Mouse (Mus musculus) testis, postnatal 14 days (tissue): ENCODE data around the gene Ankle1.

ENCODE experiments used
- DNase-seq: peaks from one replicate; pipeline ENCODE4 v3.0.0; 2021; ENCODE audit warnings: low spot score

Ankle1 gene

GRCm38 (mm10) chr8:71405401-71406098 lies at the start of gene Ankle1:
TSS of gene Ankle1 (plus strand) at chr8:71406010.
- peak; percentile 91 for DNase-seq

GRCm38 (mm10) chr8:71358026-71358425 lies 47.8 kb upstream of the Ankle1 start:
- no peak for DNase-seq

- peak; percentile 91 for DNase-seq
Observed at GRCm38 (mm10) chr8:71366771-71367528, 38.9 kb upstream of the Ankle1 start, which contains the start of gene Use1. TSS of gene Use1 (plus strand) at chr8:71366848.

GRCm38 (mm10) chr8:71367529-71368176 lies 38.2 kb upstream of the Ankle1 start:
- no peak for DNase-seq

- no peak for DNase-seq
Observed at GRCm38 (mm10) chr8:71368366-71368765, 37.4 kb upstream of the Ankle1 start.

GRCm38 (mm10) chr8:71369040-71369718 lies 36.6 kb upstream of the Ankle1 start:
- DNase-seq: no peak

GRCm38 (mm10) chr8:71370711-71371235 lies 35.0 kb upstream of the Ankle1 start:
- no peak for DNase-seq

- peak; percentile 98 for DNase-seq
Observed at GRCm38 (mm10) chr8:71371236-71371848, 34.5 kb upstream of the Ankle1 start, which contains the start of gene Ocel1. TSS of gene Ocel1 (plus strand) at chr8:71371298.

- no peak for DNase-seq
Observed at GRCm38 (mm10) chr8:71372427-71372826, 33.4 kb upstream of the Ankle1 start.

- no peak for DNase-seq
Observed at GRCm38 (mm10) chr8:71373000-71373399, 32.8 kb upstream of the Ankle1 start.

- no peak for DNase-seq
Observed at GRCm38 (mm10) chr8:71374616-71375206, 31.1 kb upstream of the Ankle1 start.

- peak; percentile 78 for DNase-seq
Observed at GRCm38 (mm10) chr8:71375581-71376422, 30.0 kb upstream of the Ankle1 start.

- peak; percentile 64 for DNase-seq
Observed at GRCm38 (mm10) chr8:71376423-71377030, 29.3 kb upstream of the Ankle1 start.

GRCm38 (mm10) chr8:71379008-71379407 lies 26.8 kb upstream of the Ankle1 start:
- no peak for DNase-seq

- DNase-seq: no peak
Observed at GRCm38 (mm10) chr8:71379512-71380075, 26.2 kb upstream of the Ankle1 start.

- no peak for DNase-seq
Observed at GRCm38 (mm10) chr8:71380178-71381171, 25.3 kb upstream of the Ankle1 start.

- DNase-seq: peak; percentile 76
Observed at GRCm38 (mm10) chr8:71381421-71381970, 24.3 kb upstream of the Ankle1 start, which contains the start of gene Nr2f6. TSS of gene Nr2f6 (minus strand) at chr8:71381960.
